Mouse (Mus musculus) small intestine, adult 2 months (tissue): ENCODE measurements around the gene Ppp2r1b.

ENCODE experiments used
- CTCF ChIP-seq: fragments of 200-500 bp; IDR thresholded peaks from 2 replicates; pipeline ENCODE4 v1.5.1; 2012; ENCODE audit warnings: low read depth, mild to moderate bottlenecking, control low read depth, inconsistent platforms, low read length, moderate library complexity, mixed read lengths; ENCODE audit not compliant: insufficient replicate concordance, insufficient read length; ENCODE audit errors: extremely low read depth
- POLR2A ChIP-seq: fragments of 200-500 bp; IDR thresholded peaks from 2 replicates; pipeline ENCODE4 v1.6.1; 2012; ENCODE audit warnings: low read depth, mild to moderate bottlenecking, control low read depth, inconsistent platforms, low read length, moderate library complexity

GRCm38 (mm10) chr9:50864877-50865276 lies 19.8 kb downstream of the Ppp2r1b start:
- no peak for TF ChIP-seq CTCF
- no peak for TF ChIP-seq POLR2A
